Mouse (Mus musculus): ENCODE measurements around the gene Ccdc28b.

The Ccdc28b gene

DNA sequence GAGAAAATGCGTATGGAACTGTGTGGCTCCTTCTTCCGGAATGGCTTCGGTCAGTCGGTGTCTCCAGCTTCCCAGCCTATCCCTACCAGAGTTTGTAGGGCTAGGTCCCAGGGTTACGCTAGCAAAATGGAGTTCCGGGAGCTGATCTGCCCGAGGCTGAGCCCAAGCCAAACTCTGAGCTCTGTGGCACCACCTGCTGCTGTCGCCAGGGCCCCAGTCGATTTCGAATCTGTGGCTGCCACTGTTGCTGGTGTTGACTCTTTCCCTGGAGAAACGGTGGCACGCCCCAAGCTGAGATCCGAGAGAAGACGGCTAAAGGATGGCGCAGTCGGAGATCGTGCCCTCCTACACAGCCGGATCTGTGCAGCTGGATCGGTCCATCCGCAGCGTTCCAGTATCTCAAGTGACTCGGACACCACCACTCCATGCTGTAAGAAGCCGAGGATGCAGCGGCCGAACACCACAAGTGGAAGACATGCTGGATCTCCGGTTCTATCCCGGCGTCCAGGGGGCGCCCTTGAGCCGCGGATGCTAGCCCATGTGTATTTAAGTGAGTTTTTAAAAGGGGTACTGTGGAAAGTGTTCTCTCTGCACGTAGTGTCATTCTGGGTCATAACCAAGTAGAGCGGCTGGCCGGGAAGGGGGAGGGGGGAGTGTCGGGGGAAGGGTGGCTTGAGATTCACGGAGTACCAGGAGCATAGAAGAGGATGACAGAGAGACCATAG lies 38.7 kb downstream of the Ccdc28b start:
- peak; percentile 28 for DNase-seq (ENCODE audit: low spot score)

DNA sequence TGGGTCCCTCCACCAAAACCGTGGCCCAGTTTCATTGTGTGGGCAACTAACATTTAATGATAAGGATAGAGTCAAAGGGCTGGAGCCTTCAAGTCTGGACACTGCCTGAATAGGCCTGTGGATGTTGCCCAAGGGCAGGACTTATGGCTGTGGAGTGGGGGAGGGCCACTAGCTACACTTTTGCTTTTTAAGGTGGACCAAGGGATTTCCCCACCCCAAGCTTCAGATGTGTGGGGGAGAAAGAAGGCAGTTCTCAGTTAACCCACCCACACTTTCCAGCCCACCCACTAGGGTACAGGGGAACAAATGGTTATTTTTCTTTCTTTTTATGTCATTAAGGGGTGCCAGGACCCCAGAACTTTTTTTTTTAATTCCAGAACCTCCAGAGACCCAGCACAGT lies 39.4 kb downstream of the Ccdc28b start:
- no peak for DNase-seq (ENCODE audit: low spot score)

GRCm38 (mm10) chr4:129582251-129582650 lies 41.5 kb downstream of the Ccdc28b start:
- DNase-seq (ENCODE audit: low spot score) = no peak

GRCm38 (mm10) chr4:129580347-129580746 lies 43.4 kb downstream of the Ccdc28b start:
- no peak for DNase-seq (ENCODE audit: low spot score)

DNA sequence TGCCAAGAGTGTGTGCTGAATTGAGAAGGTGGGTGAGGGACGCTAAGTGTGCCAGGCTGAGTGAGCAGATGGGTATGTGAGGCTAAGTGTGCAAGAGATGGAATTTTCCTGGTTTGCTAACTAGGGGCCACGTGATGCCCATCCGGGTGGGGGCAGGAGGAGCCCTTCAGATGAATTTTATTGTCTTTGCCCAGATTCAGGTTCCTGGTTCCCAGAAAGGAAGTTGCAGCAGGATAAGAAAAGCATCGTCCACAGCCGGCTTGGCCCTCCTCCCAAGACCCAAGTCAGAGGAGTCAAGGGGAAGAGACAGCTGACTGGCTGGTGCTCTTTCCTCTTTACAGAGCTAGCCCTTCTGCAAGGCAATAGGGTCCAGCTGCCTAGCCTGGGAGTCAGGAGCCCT lies 45.3 kb downstream of the Ccdc28b start, which contains the start of gene Fam167b:
Gene Fam167b (minus strand): TSS at position 84 of the 400 bp plus-strand sequence.
- DNase-seq (ENCODE audit: low spot score) = no peak

GRCm38 (mm10) chr4:129577688-129578087 lies 46.1 kb downstream of the Ccdc28b start:
- DNase-seq (ENCODE audit: low spot score) = no peak

DNA sequence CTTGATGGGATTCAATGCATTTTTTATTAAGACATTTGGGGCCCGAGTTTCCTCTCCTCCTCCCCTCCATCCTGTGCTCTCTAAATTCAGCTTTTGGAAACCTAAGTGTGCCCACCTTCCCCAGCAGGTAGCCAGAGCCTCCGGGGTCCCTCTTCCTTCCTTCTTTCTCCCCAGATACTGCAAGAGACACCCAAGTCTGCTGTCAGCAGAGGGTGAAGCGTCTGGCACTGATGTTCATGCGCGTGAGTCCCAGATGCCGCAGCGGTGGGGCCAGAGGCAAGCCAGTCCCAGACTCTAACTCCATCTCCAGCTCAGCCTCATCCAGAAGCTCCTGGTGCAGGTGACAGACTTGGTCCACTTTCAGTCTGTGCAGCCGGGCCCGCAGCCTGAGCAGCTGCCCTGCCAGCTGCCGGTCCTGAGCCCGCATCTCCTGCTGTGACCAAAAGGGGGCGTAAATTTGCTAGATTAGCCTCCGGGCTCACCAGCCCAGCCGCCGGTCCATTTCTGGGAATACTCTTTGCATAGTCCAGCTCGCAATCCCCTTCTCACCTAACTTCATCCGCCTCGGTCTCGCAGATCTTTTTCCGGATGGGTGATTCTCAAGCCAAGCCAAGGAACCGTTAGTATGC lies 46.8 kb downstream of the Ccdc28b start:
- peak; percentile 33 for DNase-seq (ENCODE audit: low spot score)

DNA sequence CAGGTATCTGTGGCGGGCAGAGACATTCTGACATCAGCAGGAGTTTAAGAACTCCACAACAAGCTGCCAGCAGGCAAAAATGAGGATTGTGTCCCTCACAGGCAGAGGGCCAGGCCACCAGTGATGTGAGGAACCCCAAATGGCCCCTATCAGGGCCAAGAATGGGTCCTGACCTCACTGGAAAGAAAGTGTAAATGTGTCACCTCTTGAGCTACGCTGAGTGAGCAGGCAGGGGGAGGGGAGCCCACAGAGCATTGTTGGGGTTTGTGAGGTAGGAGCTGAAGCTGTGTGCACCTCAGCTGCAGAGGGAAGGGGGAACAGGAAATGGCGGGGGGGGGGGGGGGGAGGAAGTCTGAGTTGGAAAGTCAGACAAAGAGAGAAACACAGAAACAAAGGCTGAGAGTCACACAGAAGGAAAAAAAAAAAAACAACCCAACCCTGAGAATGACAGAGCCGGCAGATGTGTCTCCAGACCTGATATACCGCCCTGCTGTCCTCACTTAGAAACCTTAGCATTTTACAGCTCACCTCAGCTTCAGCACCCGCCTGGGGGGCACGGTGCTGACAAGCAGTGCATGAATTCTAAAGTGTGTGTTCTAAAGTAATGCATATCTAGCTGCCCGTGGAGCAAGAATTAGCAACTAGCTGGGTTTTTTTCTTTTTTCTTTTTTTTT lies 48.4 kb downstream of the Ccdc28b start:
- DNase-seq (ENCODE audit: low spot score) = no peak

- DNase-seq (ENCODE audit: low spot score) = no peak
These were observed 50.3 kb downstream of the Ccdc28b start, which contains the start of gene Lck for GRCm38 (mm10) chr4:129573430-129573829. Lck (minus strand) TSS chr4:129573641.

- no peak for DNase-seq (ENCODE audit: low spot score)
These were observed 50.7 kb downstream of the Ccdc28b start for GRCm38 (mm10) chr4:129573093-129573370.

GRCm38 (mm10) chr4:129572236-129573092 lies 51.3 kb downstream of the Ccdc28b start:
- no peak for DNase-seq (ENCODE audit: low spot score)

DNA sequence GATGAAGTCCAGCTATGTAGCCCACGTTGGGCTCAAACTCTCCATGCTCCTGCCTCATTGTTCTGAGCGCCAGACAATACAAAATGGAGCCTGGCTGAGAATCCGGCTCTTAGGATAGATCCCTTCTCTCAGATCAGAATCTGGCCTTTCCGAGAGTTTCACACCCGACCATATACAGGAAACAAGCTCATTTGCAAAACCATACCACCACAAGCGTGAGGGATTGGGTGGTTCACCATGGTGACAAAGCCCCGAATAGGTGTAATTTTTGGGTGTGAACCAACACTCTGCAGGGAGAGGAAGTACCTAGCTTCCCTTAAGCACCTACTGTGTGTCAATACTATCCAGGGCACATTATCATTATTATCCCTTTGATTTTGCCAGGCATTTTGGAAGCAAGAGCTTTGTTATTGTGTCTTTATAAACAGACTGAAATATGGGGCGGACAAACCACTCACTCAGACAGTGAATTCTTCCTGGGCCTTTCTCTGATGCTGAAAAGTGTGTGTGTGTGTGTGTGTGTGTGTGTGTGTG lies 52.1 kb downstream of the Ccdc28b start:
- DNase-seq (ENCODE audit: low spot score) = no peak

- no peak for DNase-seq (ENCODE audit: low spot score)
These were observed 53.7 kb downstream of the Ccdc28b start for GRCm38 (mm10) chr4:129570028-129570427.
